Mouse (Mus musculus) kidney, adult 2 months (tissue): Measurements from ENCODE around the gene Rdh7. TPM values are rescaled to one million over a fixed set of nuclear protein-coding genes. Genes with fewer than 3 reads are reported as not detected.
"Not testable (repeated sequence)": the region's sequence is repeated elsewhere in the genome, so short reads cannot be mapped to it uniquely, and the experiment has no call there.

Source experiments
- DNase-seq: peaks from one replicate; pipeline ENCODE4 v3.0.0; 2021
- H3K27ac ChIP-seq: fragments of 200-500 bp; 2 replicates; pipeline ENCODE4 v1.5.1; 2012; ENCODE audit warnings: low read depth, low read length, control low read depth, inconsistent platforms; ENCODE audit not compliant: insufficient read depth
- H3K27me3 ChIP-seq: fragments of 200-500 bp; replicated peaks from 2 replicates; pipeline ENCODE4 v1.6.1; 2012; ENCODE audit warnings: mild to moderate bottlenecking, moderate library complexity, low read length, inconsistent platforms; ENCODE audit not compliant: control insufficient read depth, insufficient read depth
- H3K36me3 ChIP-seq: fragments of 200-500 bp; 2 replicates; pipeline ENCODE4 v1.6.1; 2012; ENCODE audit warnings: mild to moderate bottlenecking, moderate library complexity, low read length, inconsistent platforms; ENCODE audit not compliant: control insufficient read depth, insufficient read depth
- H3K4me1 ChIP-seq: fragments of 200-500 bp; 2 replicates; pipeline ENCODE4 v1.6.1; 2011; ENCODE audit warnings: low read length; ENCODE audit not compliant: control insufficient read depth, insufficient read depth
- H3K4me3 ChIP-seq: fragments of 200-500 bp; 2 replicates; pipeline ENCODE4 v1.5.1; 2011; ENCODE audit warnings: mild to moderate bottlenecking, low read depth, low read length, control low read depth; ENCODE audit not compliant: insufficient read depth
- CTCF ChIP-seq: fragments of 200-500 bp; conservative IDR thresholded peaks from 2 replicates; pipeline ENCODE4 v1.5.1; 2011; ENCODE audit warnings: low read depth, mild to moderate bottlenecking, control low read depth, low read length, moderate library complexity, mixed read lengths; ENCODE audit not compliant: insufficient read depth, insufficient read length
- POLR2A ChIP-seq: fragments of 200-500 bp; IDR thresholded peaks from one replicate; pipeline ENCODE4 v1.6.1; 2011; ENCODE audit warnings: low read depth, low read length, control low read depth
- WGBS: fragments of 180-500 bp; shearing (Covaris S2); methylation state at CpG from one replicate; pipeline ENCODE4 v1.1.7; 2018; 5-methylcytosine and 5-hydroxymethylcytosine counted together
- polyA plus RNA-seq: library from polyadenylated mRNA; depleted of rRNA; stranded (reverse); fragments of >200 nt; gene quantifications from 2 replicates; pipeline ENCODE4 v1.2.3, GENCODE M21; 2012

The Rdh7 gene
- polyA plus RNA-seq, 1 experiment = 0.20 TPM

GRCm38 (mm10) chr10:127872484-127872883, 16.1 kb downstream of the Rdh7 start:
- no peak overlapping the region for H3K4me3 ChIP-seq
- H3K36me3 ChIP-seq = no peaks in the 10 kb centered on the region
- peak; percentile 73 for DNase-seq
- no peak for TF ChIP-seq POLR2A
- peak; percentile 58 for TF ChIP-seq CTCF
- no peak overlapping the region for H3K27ac ChIP-seq
- WGBS = 82% methylated on average over 4 of the region's 4 CpGs
- peaks cover 2% of the 10 kb centered on the region for H3K4me1 ChIP-seq
- H3K27me3 ChIP-seq = no peaks in the 10 kb centered on the region

GRCm38 (mm10) chr10:127866232-127866631, 22.4 kb downstream of the Rdh7 start, which contains the start of gene Rdh16f2:
Gene Rdh16f2 (plus strand): TSS chr10:127866474.
- Histone ChIP-seq H3K4me1 (peaks cover 23% of the 10 kb centered on the region), H3K27me3 (no peaks in the 10 kb centered on the region), H3K27ac (no peak within 1 kb of the TSS), H3K36me3 (no peaks in the 10 kb centered on the region), H3K4me3 (peak within 1 kb of the TSS; percentile 11; the same call in 1 of the 2 replicates)
- 79% methylated on average over 3 of the region's 3 CpGs for WGBS
- TF ChIP-seq CTCF = no peak
- no peak for TF ChIP-seq POLR2A
- DNase-seq = peak; percentile 85

DNA sequence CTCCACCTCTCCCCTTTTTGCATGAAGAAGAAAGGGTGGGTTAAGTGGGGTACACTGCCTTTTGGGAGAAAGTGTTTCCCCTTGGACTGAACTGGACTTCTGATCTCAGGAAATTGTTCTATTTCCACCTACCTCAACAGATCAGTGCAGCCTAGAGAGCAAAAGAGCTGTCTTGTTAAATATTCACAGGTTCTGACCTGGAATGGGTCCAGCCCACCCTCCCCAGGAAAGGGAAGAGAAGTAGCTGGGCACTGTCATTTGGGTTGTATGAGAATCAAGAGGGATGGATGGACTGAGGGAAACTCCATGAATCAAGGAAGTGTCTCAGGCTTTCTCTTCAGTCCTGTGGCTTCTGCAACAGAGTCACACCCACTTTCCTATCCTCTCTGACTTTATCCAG, 23.7 kb downstream of the Rdh7 start:
- no peak for TF ChIP-seq CTCF
- no peak for TF ChIP-seq POLR2A
- 0 out of 2 replicates have a peak overlapping the region, but pooled peaks have one; percentile 39 for H3K27ac ChIP-seq
- no peaks in the 10 kb centered on the region for H3K27me3 ChIP-seq
- H3K4me1 ChIP-seq = peaks cover 23% of the 10 kb centered on the region
- no peaks in the 10 kb centered on the region for H3K36me3 ChIP-seq
- DNase-seq = peak; percentile 92
- no peak overlapping the region for H3K4me3 ChIP-seq

DNA sequence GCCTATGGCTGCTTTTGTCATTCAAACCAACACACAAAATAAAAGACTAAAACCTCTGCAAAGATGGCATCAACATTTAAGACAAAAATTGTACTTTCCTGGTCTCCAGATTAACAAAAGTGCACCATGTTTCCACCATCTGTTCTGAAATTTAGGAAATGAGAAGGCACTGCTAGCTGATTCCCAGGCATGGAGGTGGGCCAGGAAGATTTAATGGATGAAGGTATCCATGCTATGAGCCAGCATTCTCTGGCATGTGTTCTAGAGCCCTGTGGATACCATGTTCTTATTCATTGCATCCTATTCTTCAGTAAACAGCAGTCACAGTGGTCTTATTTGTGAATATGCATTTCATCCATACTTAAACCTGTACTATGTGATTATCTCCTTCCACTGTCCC, 32.2 kb downstream of the Rdh7 start:
- Histone ChIP-seq H3K27me3 (no peaks in the 10 kb centered on the region), H3K4me3 (no peak overlapping the region), H3K27ac (no peak overlapping the region), H3K36me3 (no peaks in the 10 kb centered on the region), H3K4me1 (no peaks in the 10 kb centered on the region)
- no peak for DNase-seq
- no peak for TF ChIP-seq CTCF
- TF ChIP-seq POLR2A = no peak

DNA sequence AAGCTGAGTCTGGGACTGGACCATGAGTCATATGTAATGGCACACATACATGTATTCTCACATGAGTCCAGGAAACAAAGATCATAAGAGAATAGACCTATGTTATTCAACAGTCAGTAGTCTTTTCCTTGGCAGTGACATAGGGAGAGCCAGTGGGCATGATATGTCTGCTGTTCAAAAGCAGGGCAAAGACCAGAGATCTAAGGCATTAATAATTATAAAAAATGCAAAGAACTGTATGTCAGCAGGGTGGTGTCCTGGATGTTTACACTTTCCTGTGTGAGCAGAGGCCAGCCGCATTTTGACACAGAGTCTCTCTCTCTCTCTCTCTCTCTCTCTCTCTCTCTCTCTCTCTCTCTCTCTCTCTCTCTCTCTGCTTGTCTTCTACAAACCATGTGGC, 39.0 kb downstream of the Rdh7 start, which contains the start of gene Rdh19:
Gene Rdh19, plus strand, starts transcription at position 301 of the 400 bp plus-strand sequence.
- Histone ChIP-seq H3K27ac (no peak within 1 kb of the TSS), H3K4me3 (no peak within 1 kb of the TSS), H3K4me1 (peaks cover 20% of the 10 kb centered on the region), H3K36me3 (no peaks in the 10 kb centered on the region), H3K27me3 (no peaks in the 10 kb centered on the region)
- WGBS = 65% methylated on average over 1 of the region's 1 CpGs
- TF ChIP-seq POLR2A (no peak), CTCF (no peak)
- DNase-seq = no peak

DNA sequence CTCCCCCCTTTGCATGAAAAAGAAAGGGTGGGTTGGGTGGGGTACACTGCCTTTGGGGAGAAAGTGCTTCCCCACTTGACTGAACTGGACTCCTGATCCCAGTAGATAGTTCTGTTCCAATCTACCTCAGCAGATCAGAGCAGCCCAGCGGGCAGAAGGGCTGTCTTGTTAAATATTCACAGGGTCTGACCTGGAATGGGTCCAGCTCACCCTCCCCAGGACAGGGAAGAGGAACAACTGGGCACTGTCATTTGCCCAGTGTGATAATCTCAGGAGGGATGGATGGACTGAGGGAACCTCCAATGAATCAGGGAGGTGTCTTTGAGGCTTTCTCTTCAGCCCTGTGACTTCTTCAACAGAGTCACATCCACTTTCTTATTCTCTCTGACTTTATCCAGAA, 40.5 kb downstream of the Rdh7 start:
- Histone ChIP-seq H3K27me3 (no peaks in the 10 kb centered on the region), H3K36me3 (no peaks in the 10 kb centered on the region), H3K4me3 (no peak overlapping the region), H3K27ac (peak overlapping the region; percentile 84; the same call in 1 of the 2 replicates), H3K4me1 (peaks cover 20% of the 10 kb centered on the region)
- 42% methylated on average over 1 of the region's 1 CpGs for WGBS
- peak; percentile 95 for DNase-seq
- no peak for TF ChIP-seq CTCF

- not testable (repeated sequence) for H3K36me3 ChIP-seq
These were observed 42.7 kb downstream of the Rdh7 start for GRCm38 (mm10) chr10:127845945-127846344.

DNA sequence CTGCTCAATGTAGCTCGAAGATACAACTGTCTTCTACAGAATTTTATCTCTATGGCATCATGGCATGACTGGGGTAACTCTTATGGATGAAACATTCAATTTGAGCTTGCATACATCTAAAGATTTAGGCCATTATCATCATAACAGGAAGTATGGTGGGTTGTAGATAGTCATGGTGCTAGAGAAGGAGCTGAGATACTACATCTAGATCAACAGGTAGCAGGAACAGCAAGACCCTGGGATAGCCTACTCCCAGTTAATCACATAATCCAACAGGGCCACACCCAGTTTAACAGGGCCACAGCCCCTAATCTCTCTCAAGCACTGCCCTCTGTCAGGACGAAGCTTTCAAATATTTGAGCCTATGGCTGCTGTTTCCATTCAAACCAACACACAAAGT, 47.8 kb downstream of the Rdh7 start:
- H3K4me1 ChIP-seq = peaks cover 13% of the 10 kb centered on the region
- DNase-seq = no peak
- no peaks in the 10 kb centered on the region for H3K36me3 ChIP-seq
- H3K4me3 ChIP-seq = no peak overlapping the region
- TF ChIP-seq CTCF = no peak
- TF ChIP-seq POLR2A = no peak
- no peaks in the 10 kb centered on the region for H3K27me3 ChIP-seq
- H3K27ac ChIP-seq = no peak overlapping the region
- 89% methylated on average over 2 of the region's 2 CpGs for WGBS

More at GRCm38 (mm10) chr10:127845945-127846344, 42.7 kb downstream of the Rdh7 start:
- DNase-seq = peak; percentile 56
- not testable (repeated sequence) for H3K27me3 ChIP-seq, H3K4me3 ChIP-seq, H3K27ac ChIP-seq
- 40% methylated on average over 5 of the region's 5 CpGs for WGBS
- H3K4me1 ChIP-seq = peaks cover 20% of the 10 kb centered on the region
